Mouse (Mus musculus) MEL (cell line): ENCODE results near the gene H2afj. TPM values are rescaled to one million over a fixed set of nuclear protein-coding genes. Genes with fewer than 3 reads are reported as not detected.
A peak's percentile ranks its signal among the peaks of the same experiment; 100 is the strongest.

ENCODE experiments used
- DNase-seq: peaks from one replicate; pipeline ENCODE4 v3.0.0; 2011; ENCODE audit warnings: low read depth, low spot score
- H3K27ac ChIP-seq: 2 replicates; pipeline ENCODE4 v1.5.1; 2012; ENCODE audit warnings: low read depth, mild to moderate bottlenecking, control low read depth, low read length, moderate library complexity; ENCODE audit not compliant: control insufficient read depth
- H3K27me3 ChIP-seq, 2 experiments: fragments of 150-350 bp in 1 of 2; sonication (generic) in 1 of 2; 2 replicates each; pipeline ENCODE4 v1.6.1; 2012; ENCODE audit warnings: low read length in 2 of 2, mild to moderate bottlenecking in 2 of 2, improper control_type of control experiment in 1 of 2, moderate library complexity in 1 of 2; ENCODE audit not compliant: insufficient read depth in 2 of 2, control insufficient read depth in 1 of 2
- H3K36me3 ChIP-seq, 2 experiments: 2 replicates each; pipeline ENCODE4 v1.6.1; 2012 to 2014; ENCODE audit warnings: low read length in 2 of 2, improper control_type of control experiment in 1 of 2, inconsistent platforms in 1 of 2, mild to moderate bottlenecking in 1 of 2; ENCODE audit not compliant: insufficient read depth in 2 of 2, control insufficient read depth in 1 of 2
- H3K4me1 ChIP-seq, 2 experiments: fragments of 150-350 bp in 1 of 2; sonication (generic) in 1 of 2; 2 replicates each; pipeline ENCODE4 v1.6.1; 2012; ENCODE audit warnings: low read length in 2 of 2, improper control_type of control experiment in 1 of 2, mild to moderate bottlenecking in 1 of 2; ENCODE audit not compliant: insufficient read depth in 2 of 2, control insufficient read depth in 1 of 2
- H3K4me3 ChIP-seq, 2 experiments: fragments of 150-350 bp in 1 of 2; sonication (generic) in 1 of 2; 2 replicates each; pipeline ENCODE4 v1.5.1; 2012; ENCODE audit warnings: low read depth in 2 of 2, low read length in 2 of 2, mild to moderate bottlenecking in 2 of 2, moderate library complexity in 2 of 2, control low read depth in 1 of 2, improper control_type of control experiment in 1 of 2; ENCODE audit not compliant: control insufficient read depth in 1 of 2, insufficient read depth in 1 of 2
- H3K79me2 ChIP-seq: 2 replicates; pipeline ENCODE4 v1.6.1; 2012; ENCODE audit warnings: mild to moderate bottlenecking, low read length, moderate library complexity; ENCODE audit not compliant: control insufficient read depth, poor library complexity, insufficient read depth
- H3K9ac ChIP-seq: 2 replicates; pipeline ENCODE4 v1.6.1; 2012; ENCODE audit warnings: low read depth, mild to moderate bottlenecking, control low read depth, low read length, moderate library complexity; ENCODE audit not compliant: control insufficient read depth, poor library complexity, severe bottlenecking
- H3K9me3 ChIP-seq: fragments of 150-350 bp; sonication (generic); replicated peaks from 2 replicates; pipeline ENCODE4 v1.6.1; 2012; ENCODE audit warnings: mild to moderate bottlenecking, low read length, improper control_type of control experiment, moderate library complexity; ENCODE audit not compliant: insufficient read depth
- BHLHE40 ChIP-seq: IDR thresholded peaks from 2 replicates; pipeline ENCODE4 v1.6.1; 2012; ENCODE audit warnings: low read depth, mild to moderate bottlenecking, inconsistent platforms, low read length, improper control_type of control experiment, borderline replicate concordance
- CHD1 ChIP-seq: IDR thresholded peaks from 2 replicates; pipeline ENCODE4 v1.6.1; 2012; ENCODE audit warnings: low read depth, mild to moderate bottlenecking, inconsistent platforms, low read length, improper control_type of control experiment
- CHD2 ChIP-seq: IDR thresholded peaks from 2 replicates; pipeline ENCODE4 v1.6.1; 2011; ENCODE audit warnings: low read length, improper control_type of control experiment
- CTCF ChIP-seq, 3 experiments: IDR thresholded peaks in 2 of 3; conservative IDR thresholded peaks in 1 of 3; 2 replicates each; pipeline ENCODE4 v1.5.1; 2011 to 2012; ENCODE audit warnings: low read length in 3 of 3, low read depth in 2 of 3, mild to moderate bottlenecking in 2 of 3, improper control_type of control experiment in 1 of 3, inconsistent platforms in 1 of 3, mixed read lengths in 1 of 3, moderate library complexity in 1 of 3; ENCODE audit not compliant: control insufficient read depth in 1 of 3, insufficient read depth in 1 of 3, poor library complexity in 1 of 3, severe bottlenecking in 1 of 3
- E2F4 ChIP-seq: IDR thresholded peaks from 2 replicates; pipeline ENCODE4 v1.6.1; 2011; ENCODE audit warnings: low read depth, low read length, improper control_type of control experiment, borderline replicate concordance
- ELF1 ChIP-seq: IDR thresholded peaks from 2 replicates; pipeline ENCODE4 v1.6.1; 2014; ENCODE audit warnings: low read depth, mild to moderate bottlenecking, inconsistent platforms, low read length, improper control_type of control experiment, moderate library complexity
- EP300 ChIP-seq, 2 experiments: IDR thresholded peaks; 2 replicates each; pipeline ENCODE4 v1.6.1; 2011; ENCODE audit warnings: improper control_type of control experiment in 2 of 2, low read length in 2 of 2, low read depth in 1 of 2, mild to moderate bottlenecking in 1 of 2
- ETS1 ChIP-seq: IDR thresholded peaks from 2 replicates; pipeline ENCODE4 v1.6.1; 2012; ENCODE audit warnings: low read depth, mild to moderate bottlenecking, inconsistent platforms, low read length, improper control_type of control experiment, moderate library complexity
- GABPA ChIP-seq: IDR thresholded peaks from 2 replicates; pipeline ENCODE4 v1.6.1; 2012; ENCODE audit warnings: low read depth, mild to moderate bottlenecking, inconsistent platforms, low read length, improper control_type of control experiment, moderate library complexity
- GATA1 ChIP-seq: IDR thresholded peaks from 2 replicates; pipeline ENCODE4 v1.6.1; 2011; ENCODE audit warnings: low read depth, low read length, improper control_type of control experiment
- JUND ChIP-seq: IDR thresholded peaks from 2 replicates; pipeline ENCODE4 v1.6.1; 2011; ENCODE audit warnings: low read depth, mild to moderate bottlenecking, improper control_type of control experiment, low read length
- KAT2A ChIP-seq: conservative IDR thresholded peaks from 2 replicates; pipeline ENCODE4 v1.6.1; 2012; ENCODE audit warnings: low read depth, low read length, improper control_type of control experiment, inconsistent platforms
- MAFK ChIP-seq: IDR thresholded peaks from 2 replicates; pipeline ENCODE4 v1.6.1; 2011; ENCODE audit warnings: low read depth, mild to moderate bottlenecking, low read length, improper control_type of control experiment, borderline replicate concordance
- MAX ChIP-seq: IDR thresholded peaks from 2 replicates; pipeline ENCODE4 v1.6.1; 2011; ENCODE audit warnings: low read length, improper control_type of control experiment
- MAZ ChIP-seq: IDR thresholded peaks from 2 replicates; pipeline ENCODE4 v1.6.1; 2012; ENCODE audit warnings: low read depth, mild to moderate bottlenecking, inconsistent platforms, low read length, improper control_type of control experiment
- MEF2A ChIP-seq: IDR thresholded peaks from 2 replicates; pipeline ENCODE4 v1.6.1; 2014; ENCODE audit warnings: low read depth, mild to moderate bottlenecking, inconsistent platforms, low read length, improper control_type of control experiment; ENCODE audit not compliant: poor library complexity, insufficient replicate concordance, severe bottlenecking; ENCODE audit errors: extremely low read depth
- MXI1 ChIP-seq: IDR thresholded peaks from 2 replicates; pipeline ENCODE4 v1.6.1; 2011; ENCODE audit warnings: mild to moderate bottlenecking, low read depth, low read length, improper control_type of control experiment
- MYB ChIP-seq: IDR thresholded peaks from 2 replicates; pipeline ENCODE4 v1.6.1; 2011; ENCODE audit warnings: mild to moderate bottlenecking, low read depth, low read length, improper control_type of control experiment
- MYC ChIP-seq: IDR thresholded peaks from 2 replicates; pipeline ENCODE4 v1.6.1; 2011; ENCODE audit warnings: low read depth, mild to moderate bottlenecking, low read length, improper control_type of control experiment, moderate library complexity
- NELFE ChIP-seq: IDR thresholded peaks from 2 replicates; pipeline ENCODE4 v1.6.1; 2011; ENCODE audit warnings: low read depth, low read length, improper control_type of control experiment
- NRF1 ChIP-seq: IDR thresholded peaks from 2 replicates; pipeline ENCODE4 v1.6.1; 2014; ENCODE audit warnings: low read depth, mild to moderate bottlenecking, inconsistent platforms, low read length, improper control_type of control experiment, moderate library complexity; ENCODE audit not compliant: poor library complexity, insufficient read depth, severe bottlenecking
- POLR2A ChIP-seq, 2 experiments: IDR thresholded peaks; 2 replicates each; pipeline ENCODE4 v1.6.1; 2011 to 2012; ENCODE audit warnings: low read length in 2 of 2, mild to moderate bottlenecking in 2 of 2, control low read depth in 1 of 2, improper control_type of control experiment in 1 of 2, low read depth in 1 of 2, moderate library complexity in 1 of 2; ENCODE audit not compliant: control insufficient read depth in 1 of 2, insufficient read depth in 1 of 2, poor library complexity in 1 of 2
- POLR2AphosphoS5 ChIP-seq: IDR thresholded peaks from 2 replicates; pipeline ENCODE4 v1.6.1; 2012; ENCODE audit warnings: low read depth, borderline replicate concordance, mild to moderate bottlenecking, inconsistent platforms, low read length, moderate library complexity, mixed read lengths
- RAD21 ChIP-seq: IDR thresholded peaks from 2 replicates; pipeline ENCODE4 v1.6.1; 2011; ENCODE audit warnings: mild to moderate bottlenecking, low read depth, low read length, improper control_type of control experiment
- RCOR1 ChIP-seq: IDR thresholded peaks from 2 replicates; pipeline ENCODE4 v1.6.1; 2012; ENCODE audit warnings: low read depth, mild to moderate bottlenecking, inconsistent platforms, low read length, improper control_type of control experiment
- SIN3A ChIP-seq: IDR thresholded peaks from 2 replicates; pipeline ENCODE4 v1.6.1; 2012; ENCODE audit warnings: low read length, improper control_type of control experiment, inconsistent platforms
- SMC3 ChIP-seq: IDR thresholded peaks from 2 replicates; pipeline ENCODE4 v1.6.1; 2011; ENCODE audit warnings: low read depth, low read length, improper control_type of control experiment
- TAL1 ChIP-seq: IDR thresholded peaks from 2 replicates; pipeline ENCODE4 v1.6.1; 2012; ENCODE audit warnings: mild to moderate bottlenecking, inconsistent platforms, low read length, moderate library complexity, mixed read lengths
- TBP ChIP-seq: IDR thresholded peaks from 2 replicates; pipeline ENCODE4 v1.8.0; 2011; ENCODE audit warnings: low read depth, low read length, improper control_type of control experiment
- TCF12 ChIP-seq: IDR thresholded peaks from 2 replicates; pipeline ENCODE4 v1.6.1; 2014; ENCODE audit warnings: low read depth, mild to moderate bottlenecking, inconsistent platforms, low read length, improper control_type of control experiment, moderate library complexity
- UBTF ChIP-seq: IDR thresholded peaks from 2 replicates; pipeline ENCODE4 v1.6.1; 2012; ENCODE audit warnings: low read depth, mild to moderate bottlenecking, inconsistent platforms, low read length, improper control_type of control experiment, moderate library complexity, borderline replicate concordance; ENCODE audit not compliant: insufficient read depth
- USF1 ChIP-seq: IDR thresholded peaks from 2 replicates; pipeline ENCODE4 v1.6.1; 2014; ENCODE audit warnings: low read depth, mild to moderate bottlenecking, inconsistent platforms, low read length, improper control_type of control experiment, moderate library complexity
- USF2 ChIP-seq, 2 experiments: IDR thresholded peaks; 2 replicates each; pipeline ENCODE4 v1.6.1; 2011 to 2012; ENCODE audit warnings: improper control_type of control experiment in 2 of 2, low read length in 2 of 2, borderline replicate concordance in 1 of 2, inconsistent platforms in 1 of 2, low read depth in 1 of 2, mild to moderate bottlenecking in 1 of 2; ENCODE audit not compliant: insufficient read depth in 1 of 2
- ZC3H11A ChIP-seq: IDR thresholded peaks from 2 replicates; pipeline ENCODE4 v1.6.1; 2012; ENCODE audit warnings: low read depth, mild to moderate bottlenecking, inconsistent platforms, low read length, improper control_type of control experiment
- ZKSCAN1 ChIP-seq: IDR thresholded peaks from 2 replicates; pipeline ENCODE4 v1.6.1; 2012; ENCODE audit warnings: low read depth, mild to moderate bottlenecking, inconsistent platforms, low read length, improper control_type of control experiment, moderate library complexity
- ZMIZ1 ChIP-seq: IDR thresholded peaks from 2 replicates; pipeline ENCODE4 v1.6.1; 2012; ENCODE audit warnings: low read depth, mild to moderate bottlenecking, inconsistent platforms, low read length, improper control_type of control experiment, moderate library complexity
- polyA plus RNA-seq, 2 experiments: library from polyadenylated mRNA; stranded (reverse) in 1 of 2; unstranded in 1 of 2; fragments of >175 nt in 1 of 2; fragments of >200 nt in 1 of 2; gene quantifications; 2 replicates each; pipeline versions ENCODE4 v1.2.1 to v1.2.4; 2012; ENCODE audit warnings: low replicate concordance in 2 of 2, low read depth in 1 of 2; ENCODE audit not compliant: insufficient read length in 2 of 2, insufficient read depth in 1 of 2, missing spikeins in 1 of 2
- total RNA-seq: library from RNA; depleted of rRNA; stranded (reverse); fragments of 300-350 nt; gene quantifications from 2 replicates; pipeline ENCODE4 v1.2.3, GENCODE M21; 2012

Gene H2afj
- total and polyA plus RNA-seq, 3 experiments, result 111 to 176 TPM; not detected in 1

DNA sequence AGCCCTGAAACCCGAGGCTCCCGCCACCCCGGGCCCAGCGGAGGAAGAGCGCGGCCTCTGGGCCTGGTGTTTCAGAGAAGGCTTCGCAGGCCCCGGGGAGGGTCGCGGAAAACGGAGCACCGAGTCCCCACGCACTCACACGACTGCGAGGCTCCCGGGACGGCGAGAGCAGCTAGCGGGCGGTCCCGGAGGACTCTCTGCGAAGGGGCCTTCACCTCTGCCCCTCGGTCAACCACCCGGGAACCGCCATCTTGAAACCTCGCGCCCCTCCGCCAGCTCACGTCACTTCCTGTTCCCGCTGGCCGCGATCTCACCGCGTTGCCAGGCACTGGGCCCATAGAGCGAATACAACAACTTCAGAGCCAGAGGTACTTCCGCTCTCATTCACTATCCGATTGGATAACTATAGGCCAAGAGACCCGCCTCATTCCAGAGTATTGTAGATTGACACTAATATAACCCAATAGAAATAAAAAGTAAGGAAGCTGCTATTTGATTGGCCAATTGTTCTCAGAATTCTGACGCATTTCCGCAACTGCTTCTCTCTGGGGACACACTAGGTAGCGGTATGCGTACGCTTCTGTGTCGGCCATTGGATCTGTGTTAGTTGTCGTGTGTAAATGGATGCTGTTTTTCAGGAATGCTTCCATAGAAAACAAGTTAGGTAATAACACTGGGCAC is 20.0 kb downstream of the H2afj start, which contains the start of gene Wbp11:
Wbp11 (minus strand) TSS at position 353 of the 681 bp plus-strand sequence.
- H3K36me3 ChIP-seq, result peaks cover 11% of the 10 kb centered on the region in 2 experiments
- H3K27ac ChIP-seq, result peak within 1 kb of the TSS; percentile 99
- H3K9me3 ChIP-seq, result no peaks in the 10 kb centered on the region
- H3K9ac ChIP-seq, result peak within 1 kb of the TSS; percentile 99
- peaks cover 23% of the 10 kb centered on the region for H3K79me2 ChIP-seq
- H3K4me1 ChIP-seq, result peaks cover 3% of the 10 kb centered on the region in 2 experiments; a peak in 3 of 4 replicates
- H3K4me3 ChIP-seq, result peak within 1 kb of the TSS; percentile 79 to 95
- peak; percentile 98 for DNase-seq
- no peaks in the 10 kb centered on the region for H3K27me3 ChIP-seq
- TF ChIP-seq JUND (no peak), EP300 (IDR thresholded peaks at IDR 0.05; ENCODE audit: low read depth in 1 of 2, low read length in 2 of 2) (no peak), ELF1 (peak; percentile 86), ETS1 (0 out of 2 replicates have a peak, but pooled peaks have one; percentile 32), USF2 (IDR thresholded peaks at IDR 0.05; ENCODE audit: borderline replicate concordance in 1 of 2, insufficient read depth in 1 of 2, low read depth in 1 of 2, low read length in 2 of 2) (no peak), MAX (peak; percentile 67), POLR2AphosphoS5 (peak; percentile 37; the same call in 1 of the 2 replicates), ZMIZ1 (peak; percentile 96), MYB (no peak), UBTF (no peak), CHD2 (peak; percentile 90), MYC (peak; percentile 90), SIN3A (peak; percentile 86), SMC3 (no peak), GABPA (no peak), KAT2A (peak; percentile 81), ZKSCAN1 (no peak), MXI1 (no peak), RAD21 (no peak), POLR2A (IDR thresholded peaks at IDR 0.05; ENCODE audit: control insufficient read depth in 1 of 2, insufficient read depth in 1 of 2, low read depth in 1 of 2, low read length in 2 of 2, poor library complexity in 1 of 2) (peak; percentile 73 to 97), ZC3H11A (no peak), MEF2A (no peak), BHLHE40 (no peak), NELFE (peak; percentile 95), TAL1 (no peak), TCF12 (peak; percentile 27; the same call in 1 of the 2 replicates), RCOR1 (no peak), GATA1 (no peak), MAZ (no peak), TBP (peak; percentile 94), E2F4 (peak; percentile 28; the same call in 1 of the 2 replicates), NRF1 (peak; percentile 39; the same call in 1 of the 2 replicates), CTCF (IDR thresholded peaks at IDR 0.05 in 2 of 3, conservative IDR thresholded peaks at IDR 0.05 in 1 of 3; ENCODE audit: control insufficient read depth in 1 of 3, insufficient read depth in 1 of 3, low read depth in 2 of 3, low read length in 3 of 3, poor library complexity in 1 of 3, severe bottlenecking in 1 of 3) (no peak), USF1 (no peak), MAFK (no peak), CHD1 (peak; percentile 25; the same call in 1 of the 2 replicates)
